Mouse (Mus musculus): ENCODE measurements around the gene Serpinf1. TPM values are rescaled to one million over a fixed set of nuclear protein-coding genes. Genes with fewer than 3 reads are reported as not detected.
A peak's percentile ranks its signal among the peaks of the same experiment; 100 is the strongest.
"Not testable (repeated sequence)": the region's sequence is repeated elsewhere in the genome, so short reads cannot be mapped to it uniquely, and the experiment has no call there.

The Serpinf1 gene
- polyA plus RNA-seq, 1 experiment from 2014 or later, result 57.0 TPM

DNA sequence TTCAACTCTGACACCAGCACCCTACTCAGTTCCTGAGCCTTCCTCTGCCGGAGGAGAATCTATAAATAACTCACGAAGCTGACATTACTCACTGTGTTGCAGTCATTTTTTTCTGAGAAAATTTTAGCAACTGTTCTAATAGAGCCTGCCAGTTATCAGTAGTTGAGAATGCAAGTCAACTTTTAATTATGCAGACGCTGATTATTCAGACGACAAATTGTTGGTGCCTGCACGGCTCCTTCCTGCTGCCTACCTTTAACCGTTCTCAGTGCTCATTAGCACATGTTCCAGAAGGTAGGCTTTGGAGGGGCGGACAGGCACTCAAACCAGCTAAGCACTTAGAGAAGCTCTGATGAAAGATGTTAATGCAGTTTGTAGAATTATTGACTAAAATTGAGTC lies 25.0 kb downstream of the Serpinf1 start:
- Histone ChIP-seq H3K4me3 (no peak overlapping the region), H3K9me3 (no peaks in the 10 kb centered on the region), H3K4me2 (no peak overlapping the region), H3K36me3 (no peaks in the 10 kb centered on the region), H3K4me1 (peaks cover 2% of the 10 kb centered on the region; the same call in 1 of the 2 replicates), H3K9ac (no peak overlapping the region), H3K27ac (no peak overlapping the region), H3K27me3 (no peaks in the 10 kb centered on the region)
- WGBS, result 77% methylated on average over 7 of the region's 7 CpGs
- ATAC-seq (ENCODE audit: borderline replicate concordance, extremely low read depth, low FRiP score, low TSS enrichment), result no peak

DNA sequence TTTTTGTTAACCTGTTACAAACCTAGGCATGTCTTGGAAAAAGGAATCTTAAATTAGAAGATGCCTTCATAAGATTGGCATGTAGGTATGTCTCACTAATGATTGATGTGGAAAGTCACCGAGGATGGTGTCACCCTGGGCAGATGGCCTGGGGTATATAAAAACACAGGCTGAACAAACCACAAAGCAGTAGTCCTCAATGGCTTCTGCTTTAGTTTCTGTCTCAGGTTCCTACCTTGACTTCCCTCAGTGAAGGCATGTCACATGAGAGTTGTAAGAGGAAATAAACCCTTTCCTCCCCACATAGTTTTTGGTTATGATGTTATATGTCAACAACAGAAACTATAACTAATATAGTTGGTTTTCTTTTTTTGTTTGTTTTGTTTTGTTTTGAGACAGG lies 26.9 kb downstream of the Serpinf1 start:
- no peak overlapping the region for H3K27ac ChIP-seq

DNA sequence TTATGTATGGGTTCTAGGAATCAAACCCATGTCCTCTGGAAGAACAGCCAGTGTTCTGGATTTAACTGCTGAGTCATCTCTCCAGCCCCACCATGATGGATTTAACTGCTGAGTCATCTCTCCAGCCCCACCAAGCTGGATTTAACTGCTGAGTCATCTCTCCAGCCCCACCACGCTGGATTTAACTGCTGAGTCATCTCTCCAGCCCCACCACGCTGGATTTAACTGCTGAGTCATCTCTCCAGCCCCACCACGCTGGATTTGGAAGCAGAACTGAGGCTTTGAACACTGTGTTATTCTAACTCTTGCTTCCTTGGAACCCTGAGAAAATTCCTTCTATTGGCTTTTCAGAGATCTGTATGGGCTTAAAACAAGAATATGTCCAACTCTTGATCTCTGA lies 39.0 kb downstream of the Serpinf1 start:
- not testable (repeated sequence) for H3K4me2 ChIP-seq; H3K36me3 ChIP-seq; H3K4me1 ChIP-seq; H3K27ac ChIP-seq; H3K9me3 ChIP-seq; ATAC-seq (ENCODE audit: borderline replicate concordance, extremely low read depth, low FRiP score, low TSS enrichment); H3K4me3 ChIP-seq; H3K9ac ChIP-seq; H3K27me3 ChIP-seq
- 43% methylated on average over 3 of the region's 3 CpGs for WGBS

More for the DNA sequence above, 26.9 kb downstream of the Serpinf1 start:
- ATAC-seq (ENCODE audit: borderline replicate concordance, extremely low read depth, low FRiP score, low TSS enrichment), result no peak
- Histone ChIP-seq H3K4me1 (no peaks in the 10 kb centered on the region), H3K9ac (no peak overlapping the region), H3K9me3 (no peaks in the 10 kb centered on the region), H3K4me2 (no peak overlapping the region), H3K4me3 (no peak overlapping the region), H3K36me3 (no peaks in the 10 kb centered on the region), H3K27me3 (no peaks in the 10 kb centered on the region)
- WGBS, result 82% methylated on average over 1 of the region's 1 CpGs

DNA sequence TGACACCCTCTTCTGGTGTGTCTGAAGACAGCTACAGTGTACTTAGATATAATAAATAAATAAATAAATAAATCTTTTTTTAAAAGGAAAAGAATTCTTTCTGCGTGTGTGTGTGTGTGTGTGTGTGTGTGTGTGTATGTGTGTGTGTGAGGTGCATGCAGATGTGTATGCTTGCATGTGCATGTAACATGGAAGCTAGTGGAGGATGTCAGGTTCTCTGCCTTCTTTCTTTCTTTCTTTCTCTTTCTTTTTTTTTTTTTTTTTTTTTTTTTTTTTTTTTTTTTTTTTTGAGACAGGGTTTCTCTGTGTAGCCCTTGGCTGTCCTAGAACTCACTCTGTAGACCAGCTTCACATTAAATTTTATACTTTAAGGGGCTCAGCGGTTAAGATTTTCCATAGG lies 43.7 kb downstream of the Serpinf1 start:
- H3K27ac ChIP-seq; H3K9me3 ChIP-seq; H3K27me3 ChIP-seq; H3K9ac ChIP-seq; H3K4me1 ChIP-seq; H3K36me3 ChIP-seq; H3K4me2 ChIP-seq; ATAC-seq (ENCODE audit: borderline replicate concordance, extremely low read depth, low FRiP score, low TSS enrichment); H3K4me3 ChIP-seq: not testable (repeated sequence)
- WGBS, result 90% methylated on average over 2 of the region's 2 CpGs

DNA sequence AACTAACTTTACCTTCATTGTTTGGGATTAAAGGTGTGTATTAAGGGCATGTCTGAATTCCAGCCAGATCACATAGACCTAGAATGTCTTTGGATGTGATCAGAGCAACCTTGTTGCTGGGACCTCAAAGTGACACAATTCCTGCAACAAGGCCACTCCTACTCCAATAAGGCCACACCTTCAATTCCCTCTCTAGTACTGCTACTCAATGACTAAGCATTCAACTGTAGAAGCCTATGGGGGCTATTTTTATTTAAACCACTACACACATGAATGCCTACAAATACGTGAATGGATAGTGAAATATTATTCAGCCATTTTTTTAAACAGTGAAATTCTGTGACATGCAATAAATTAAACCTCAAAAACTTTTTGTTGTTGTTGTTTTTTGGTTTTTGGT lies 45.4 kb downstream of the Serpinf1 start:
- Histone ChIP-seq H3K4me3 (no peak overlapping the region), H3K4me1 (no peaks in the 10 kb centered on the region), H3K9ac (no peak overlapping the region), H3K36me3 (no peaks in the 10 kb centered on the region), H3K9me3 (no peaks in the 10 kb centered on the region), H3K27ac (no peak overlapping the region), H3K4me2 (no peak overlapping the region), H3K27me3 (no peaks in the 10 kb centered on the region)
- no peak for ATAC-seq (ENCODE audit: borderline replicate concordance, extremely low read depth, low FRiP score, low TSS enrichment)
- WGBS, result 83% methylated on average over 1 of the region's 1 CpGs

MicroRNAs within 50 kb of the gene (microRNA counts, 519-probe panel; counts per million panel counts)
- microRNA mmu-miR-22, result 3,245 counts per million, percentile 86 among the panel's probes with 10 or more counts

Small RNA genes within 50 kb of the gene (microRNA-seq; reads per million reads assigned to microRNA genes)
- gene Mir22, result 2,482 reads per million, percentile 84 among the genes with 10 or more reads in this experiment

Other genes with a start within 250 kb of the Serpinf1 start
- gene Ovca2, start 243.9 kb downstream of the Serpinf1 start, polyA plus RNA-seq (2015; fragmentation: Nextera tagmentation; extraction: Ambion mirVana), result 25.5 and 26.2 TPM in 2 replicates
- 20.4 and 21.0 TPM in 2 replicates for gene Dph1, start 231.5 kb downstream of the Serpinf1 start, polyA plus RNA-seq (2015; fragmentation: Nextera tagmentation; extraction: Ambion mirVana)
- gene Rtn4rl1, start 228.9 kb downstream of the Serpinf1 start, polyA plus RNA-seq (2015; fragmentation: Nextera tagmentation; extraction: Ambion mirVana), result 1.8 and 3.3 TPM in 2 replicates
- 169 and 176 TPM in 2 replicates for gene Rpa1, start 74.4 kb downstream of the Serpinf1 start, polyA plus RNA-seq (2015; fragmentation: Nextera tagmentation; extraction: Ambion mirVana)
- 14.4 and 14.6 TPM in 2 replicates for gene Smyd4, start 74.3 kb downstream of the Serpinf1 start, polyA plus RNA-seq (2015; fragmentation: Nextera tagmentation; extraction: Ambion mirVana)
- gene Serpinf2, start 16.9 kb upstream of the Serpinf1 start, polyA plus RNA-seq (2015; fragmentation: Nextera tagmentation; extraction: Ambion mirVana), result 0.89 and 4.3 TPM in 2 replicates
- 4.5 and 4.8 TPM in 2 replicates for gene Wdr81, start 32.0 kb upstream of the Serpinf1 start, polyA plus RNA-seq (2015; fragmentation: Nextera tagmentation; extraction: Ambion mirVana)
- 15.9 and 18.0 TPM in 2 replicates for gene Tlcd2, start 39.0 kb upstream of the Serpinf1 start, polyA plus RNA-seq (2015; fragmentation: Nextera tagmentation; extraction: Ambion mirVana)
- gene Prpf8, start 64.1 kb upstream of the Serpinf1 start, polyA plus RNA-seq (2015; fragmentation: Nextera tagmentation; extraction: Ambion mirVana), result 56.9 and 57.3 TPM in 2 replicates
- gene Rilp, start 87.4 kb upstream of the Serpinf1 start, polyA plus RNA-seq (2015; fragmentation: Nextera tagmentation; extraction: Ambion mirVana), result 0.66 and 0.83 TPM in 2 replicates
- 16.2 and 16.3 TPM in 2 replicates for gene Scarf1, start 90.8 kb upstream of the Serpinf1 start, polyA plus RNA-seq (2015; fragmentation: Nextera tagmentation; extraction: Ambion mirVana)
- 5.6 and 6.9 TPM in 2 replicates for gene Slc43a2, start 109.0 kb upstream of the Serpinf1 start, polyA plus RNA-seq (2015; fragmentation: Nextera tagmentation; extraction: Ambion mirVana)
- 73.4 and 76.8 TPM in 2 replicates for gene Pitpna, start 165.4 kb upstream of the Serpinf1 start, polyA plus RNA-seq (2015; fragmentation: Nextera tagmentation; extraction: Ambion mirVana)
- gene Inpp5k, start 208.3 kb upstream of the Serpinf1 start, polyA plus RNA-seq (2015; fragmentation: Nextera tagmentation; extraction: Ambion mirVana), result 26.0 TPM in 2 replicates
- gene Myo1c, start 227.8 kb upstream of the Serpinf1 start, polyA plus RNA-seq (2015; fragmentation: Nextera tagmentation; extraction: Ambion mirVana), result 71.2 and 78.8 TPM in 2 replicates